Mouse (Mus musculus) embryo, embryonic 10.5 days (tissue): ENCODE data around the gene Zfp423.

Source experiments
- DNase-seq: peaks from one replicate; pipeline ENCODE4 v3.0.0-alpha.2; 2015; ENCODE audit warnings: low spot score

Gene Zfp423

DNA sequence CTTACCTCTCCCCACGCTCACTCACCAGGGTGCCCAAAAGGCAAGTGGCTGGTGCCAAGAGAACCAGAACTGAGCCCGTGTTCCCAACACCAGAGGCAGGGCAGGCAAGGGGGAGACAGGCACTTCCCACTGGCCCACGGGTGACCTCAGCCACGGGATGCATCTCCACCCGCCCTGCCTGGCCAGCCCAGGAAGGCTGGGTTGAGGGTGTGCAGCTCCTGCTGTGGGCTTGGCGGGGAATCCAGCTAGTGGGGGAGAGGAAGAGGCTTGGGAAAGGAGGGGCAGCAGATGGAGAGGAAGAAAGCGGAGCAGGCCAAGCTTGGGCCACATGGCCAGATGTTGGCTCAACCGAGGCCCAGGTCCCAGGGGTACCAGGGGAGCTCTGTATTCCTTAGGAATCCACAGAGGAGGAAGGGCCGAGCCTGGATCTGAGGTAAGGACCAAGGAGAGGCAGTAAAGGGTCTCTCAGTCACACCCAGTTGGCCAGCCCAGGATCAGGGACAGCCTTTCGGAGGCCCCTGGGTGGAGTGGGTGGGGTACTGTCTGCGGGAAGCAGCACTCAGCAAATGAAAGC lies 155.0 kb downstream of the Zfp423 start:
- peak; percentile 23 for DNase-seq

DNA sequence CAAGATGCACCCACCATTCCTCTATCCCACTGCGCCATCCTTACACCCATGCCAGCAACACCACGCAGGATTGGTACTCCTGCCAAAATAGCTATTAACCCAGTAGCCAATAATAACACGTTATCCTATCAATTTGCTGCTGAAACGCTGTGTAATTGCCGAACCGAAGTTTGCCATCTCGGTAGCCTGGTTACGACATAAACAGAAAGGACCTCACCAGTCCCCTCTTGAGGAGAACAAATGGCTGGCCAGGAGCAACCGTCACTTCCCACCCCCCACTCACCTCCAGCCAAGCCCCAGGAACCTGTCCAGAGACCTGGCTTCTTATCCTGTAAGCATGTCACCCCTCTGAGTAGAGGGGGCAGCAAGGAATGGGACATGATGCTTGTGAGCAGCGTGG lies 156.0 kb downstream of the Zfp423 start:
- DNase-seq: no peak

DNA sequence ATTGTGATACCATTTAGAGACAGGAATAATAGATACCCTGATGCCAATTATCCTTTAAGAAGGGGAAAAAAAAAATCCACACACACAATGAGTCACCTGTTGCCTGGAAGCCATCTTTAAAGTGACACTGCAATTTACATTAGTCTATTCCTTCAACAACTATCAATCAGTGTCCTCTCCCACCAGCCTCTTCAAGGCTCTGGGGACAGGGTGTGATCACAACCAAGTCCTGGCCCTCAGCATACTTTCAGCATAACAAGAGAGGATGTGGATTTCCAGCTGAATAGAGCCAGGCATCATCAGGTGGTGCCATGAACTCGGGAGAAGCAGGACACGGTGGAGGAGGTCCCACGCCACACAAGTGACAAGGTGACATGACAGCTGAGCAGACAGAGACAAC lies 156.8 kb downstream of the Zfp423 start:
- no peak for DNase-seq

DNA sequence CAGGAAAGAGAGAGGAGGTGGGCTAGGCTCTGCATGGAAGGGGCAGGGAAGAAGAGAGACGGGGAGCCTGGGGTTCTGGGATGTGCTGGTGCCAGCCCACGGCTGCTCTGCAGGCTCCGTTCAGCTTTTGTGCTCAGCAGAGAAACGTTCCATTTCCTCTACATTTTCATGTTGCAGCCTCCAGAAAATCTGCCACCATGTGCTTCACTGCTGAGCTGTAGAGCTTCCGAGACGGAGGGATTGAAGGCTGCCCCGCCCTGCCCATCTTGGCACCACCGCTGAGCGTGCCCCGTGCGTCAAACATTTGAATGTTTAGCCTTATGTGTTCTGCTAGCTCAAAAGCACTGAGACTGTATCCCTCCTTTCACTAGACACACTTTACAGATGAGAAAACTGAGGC lies 159.3 kb downstream of the Zfp423 start:
- no peak for DNase-seq

DNA sequence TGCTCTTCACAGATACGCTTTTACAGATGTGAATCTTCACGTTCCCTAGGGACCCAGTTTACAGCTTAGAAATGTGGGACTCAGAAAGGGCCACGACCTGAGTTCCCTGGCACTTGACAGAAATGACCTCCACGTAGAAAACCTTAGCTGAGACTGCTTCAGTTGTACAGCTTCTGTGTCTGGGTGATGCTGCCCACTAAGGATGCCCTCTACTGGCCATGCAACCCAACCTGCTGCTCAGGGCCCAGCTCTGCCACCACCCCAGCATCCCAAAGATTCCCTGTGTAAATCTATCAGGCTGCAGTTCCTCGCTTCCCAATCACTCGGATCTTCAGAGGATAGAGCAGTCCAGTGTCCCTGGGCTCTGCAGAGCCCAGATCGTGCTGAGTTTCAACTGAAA lies 163.2 kb downstream of the Zfp423 start:
- peak; percentile 21 for DNase-seq

DNA sequence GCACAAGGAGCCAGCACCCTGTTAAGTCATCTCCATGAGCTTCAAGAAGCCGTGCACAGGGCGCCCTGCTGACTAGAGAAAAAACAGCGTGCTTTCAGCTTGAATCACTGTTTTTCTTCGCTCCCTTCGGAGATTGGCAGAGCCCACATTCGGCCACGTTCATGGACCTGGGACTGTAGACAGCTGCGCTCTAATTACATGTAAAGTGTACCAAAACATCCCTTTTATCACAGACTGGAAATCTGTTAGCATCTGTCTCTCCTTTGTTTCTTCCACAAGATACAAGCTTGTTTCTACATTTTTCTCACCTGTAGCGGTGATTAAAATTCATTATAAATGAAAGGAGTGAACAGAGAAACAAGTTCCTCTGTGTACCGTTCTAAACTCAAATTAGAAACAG lies 164.8 kb downstream of the Zfp423 start:
- DNase-seq: no peak

DNA sequence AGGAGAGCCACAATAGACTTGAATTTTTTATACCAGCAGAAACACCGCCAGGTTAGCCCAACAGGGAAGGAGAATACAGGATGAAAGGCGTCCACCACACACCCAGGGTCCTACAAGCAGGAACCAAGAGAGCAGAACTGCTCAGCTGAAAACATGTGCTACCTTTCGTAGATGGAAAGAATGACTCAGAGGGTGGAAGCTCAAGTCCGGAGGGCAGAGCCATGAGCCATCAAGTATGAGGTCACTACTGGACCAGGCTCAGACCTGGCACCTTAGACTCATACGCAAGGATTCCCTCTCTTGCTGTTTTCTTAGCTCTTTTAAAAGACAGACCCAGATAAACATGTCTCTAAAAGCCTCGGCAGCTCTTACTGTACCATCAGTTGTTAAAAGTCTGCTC lies 168.3 kb downstream of the Zfp423 start:
- no peak for DNase-seq

DNA sequence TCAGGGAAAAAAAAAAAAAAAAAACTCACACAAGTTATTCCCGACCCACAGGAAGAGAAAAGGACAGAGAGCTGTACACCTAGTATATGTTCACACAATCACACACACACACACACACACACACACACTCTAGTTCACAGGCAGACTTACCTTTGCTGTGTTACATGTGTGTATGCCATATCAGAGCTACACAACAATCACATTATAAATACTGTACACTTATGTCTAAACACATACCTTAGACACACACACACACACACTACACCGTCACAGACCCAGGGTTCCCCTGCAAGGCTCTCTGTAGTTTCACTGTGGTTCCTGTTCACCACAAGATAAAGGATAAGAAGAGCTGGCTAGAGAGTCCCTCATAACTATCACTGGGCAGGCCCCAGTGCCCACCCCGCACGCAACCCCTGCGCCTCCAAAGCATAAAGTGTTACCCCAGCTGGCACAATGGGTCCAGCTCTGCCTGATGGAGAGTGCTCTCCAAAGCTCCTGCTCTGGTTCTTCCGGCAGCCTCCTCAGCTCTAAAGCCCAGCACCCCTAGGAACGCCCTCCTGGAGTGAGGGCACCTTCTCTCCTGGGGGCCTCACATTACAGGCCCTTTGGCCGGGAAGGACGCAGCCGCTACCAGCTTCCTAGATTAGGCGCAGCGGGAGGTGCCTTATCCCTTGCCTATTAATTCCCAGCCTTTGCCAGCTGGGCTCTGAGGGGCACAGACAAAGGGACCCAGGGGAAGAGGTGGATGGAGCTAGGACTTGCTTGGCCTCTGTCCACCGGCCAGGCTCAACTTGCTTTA lies 174.6 kb downstream of the Zfp423 start:
- DNase-seq: no peak

DNA sequence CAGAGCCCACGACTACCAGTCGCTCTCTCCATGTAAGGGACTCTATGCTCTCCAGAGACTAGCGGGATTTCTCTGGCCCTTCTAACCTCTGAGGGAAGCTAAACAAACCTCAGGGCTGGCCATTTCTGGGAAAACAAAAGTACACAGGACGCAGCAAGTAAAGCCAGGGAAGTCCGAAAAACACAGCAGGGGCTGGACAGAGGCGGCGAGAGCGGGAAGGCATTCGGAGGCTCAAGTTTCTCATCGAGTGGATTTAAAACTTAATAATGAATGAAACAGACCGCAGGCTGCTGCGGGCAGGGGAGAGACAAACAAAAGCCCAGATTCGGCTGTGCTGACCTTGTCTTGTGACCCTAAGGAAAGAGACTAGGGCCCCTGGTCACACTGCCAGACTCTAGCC lies 175.2 kb downstream of the Zfp423 start:
- DNase-seq: peak; percentile 78

DNA sequence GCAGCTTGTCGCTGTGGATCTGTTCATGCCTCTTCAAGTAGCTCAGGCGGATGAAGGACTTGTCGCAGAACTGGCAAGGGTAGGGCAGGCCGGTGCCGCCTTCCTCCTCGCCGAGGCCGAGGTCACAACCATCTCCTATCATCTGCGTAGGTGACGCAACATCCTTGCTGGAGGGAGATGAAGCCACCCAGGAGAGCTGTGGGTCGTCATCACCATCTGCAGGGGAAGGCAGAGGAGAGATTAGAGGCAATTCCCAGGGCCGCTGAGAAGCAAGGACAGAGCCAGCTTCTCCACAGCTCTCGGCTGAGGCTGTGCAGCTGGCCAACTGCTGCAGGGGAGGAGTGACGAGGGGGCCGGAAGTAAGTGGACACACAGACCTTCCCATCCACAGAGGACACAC lies 176.2 kb downstream of the Zfp423 start:
- DNase-seq: no peak

DNA sequence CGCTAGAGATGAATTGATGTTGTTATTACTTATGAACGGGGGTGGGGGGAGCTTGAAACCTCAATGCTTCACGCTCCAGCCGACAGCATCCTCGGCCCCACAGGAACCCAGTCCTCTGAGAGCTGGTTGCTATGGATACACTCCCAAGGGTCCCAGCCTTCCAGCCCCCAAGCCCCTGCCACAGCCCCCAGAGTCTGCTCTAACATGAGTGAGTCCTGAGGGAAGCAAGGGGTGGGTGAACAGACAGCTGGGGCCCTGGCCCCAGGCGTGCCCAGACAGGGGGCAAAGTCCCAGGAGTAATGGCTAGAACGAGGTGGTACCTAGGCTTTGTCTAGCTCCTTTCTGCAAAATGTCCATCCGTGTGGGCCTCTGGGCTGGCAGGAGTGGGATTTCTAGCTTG lies 181.8 kb downstream of the Zfp423 start:
- no peak for DNase-seq

DNA sequence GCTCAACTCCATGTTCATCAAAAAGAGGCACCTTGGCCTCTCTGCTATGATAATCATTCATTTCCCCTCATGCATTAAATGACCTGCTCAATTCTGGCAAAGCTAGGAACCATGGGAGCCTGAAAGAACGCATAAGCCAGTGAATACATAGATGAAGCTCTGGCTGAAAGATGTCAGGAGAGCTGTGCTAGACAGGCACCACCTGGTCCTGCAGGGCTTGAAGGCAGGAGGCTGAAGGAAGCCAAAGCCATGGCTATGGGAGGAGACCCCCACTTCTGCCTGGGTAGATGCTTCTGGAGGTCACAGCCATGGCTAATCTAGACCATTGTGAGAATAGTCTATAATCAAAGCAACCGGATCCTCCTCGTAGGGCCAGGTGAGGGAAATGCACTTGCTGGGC lies 183.5 kb downstream of the Zfp423 start:
- DNase-seq: no peak

DNA sequence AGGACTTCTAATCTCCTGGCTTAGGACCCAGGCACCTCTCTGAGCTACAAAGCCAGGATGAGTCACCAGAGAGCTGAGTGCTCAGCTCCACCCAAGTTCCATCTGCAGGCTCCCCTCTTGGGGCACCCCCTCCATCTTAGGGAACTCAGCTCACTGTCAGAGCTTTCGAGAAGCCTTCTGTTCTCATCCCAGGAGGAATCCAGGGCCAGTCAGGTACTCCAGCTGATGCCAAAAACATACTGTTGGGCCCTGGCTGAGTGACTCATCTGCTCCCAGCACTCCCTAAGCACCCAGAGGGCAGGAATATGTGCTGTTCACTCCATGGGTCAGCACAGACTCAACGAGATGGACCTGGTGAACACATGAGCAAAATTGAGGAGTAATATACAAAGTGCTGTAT lies 184.4 kb downstream of the Zfp423 start:
- no peak for DNase-seq

DNA sequence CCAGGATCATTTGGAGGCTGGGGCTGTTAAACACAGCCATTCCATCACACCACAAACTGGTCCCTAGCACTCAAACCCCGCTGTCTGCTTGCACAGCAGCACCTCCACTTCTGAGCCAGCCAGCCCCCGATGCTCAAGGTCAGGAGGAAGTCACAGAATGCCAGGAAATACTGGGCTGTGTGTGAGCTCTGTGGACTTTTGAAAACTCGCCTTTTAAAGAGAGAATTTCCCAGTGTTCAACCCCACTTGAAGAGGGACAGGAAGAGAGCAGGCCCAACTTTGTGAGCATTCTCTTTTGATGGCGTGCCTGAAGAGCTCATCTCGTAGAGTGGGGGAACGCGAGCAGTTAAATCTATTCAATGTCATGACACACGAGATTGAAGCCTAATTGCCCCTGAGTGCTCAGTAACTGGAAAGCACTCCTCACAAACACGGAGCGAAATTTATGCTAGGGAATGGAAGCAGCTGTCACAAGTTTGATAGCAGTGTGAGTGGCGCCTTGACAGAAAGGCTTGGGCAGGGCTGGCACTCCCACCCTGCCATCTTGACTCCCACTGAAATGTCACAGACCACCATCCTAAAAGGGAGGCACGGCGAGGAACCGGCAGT lies 186.4 kb downstream of the Zfp423 start:
- DNase-seq: no peak

DNA sequence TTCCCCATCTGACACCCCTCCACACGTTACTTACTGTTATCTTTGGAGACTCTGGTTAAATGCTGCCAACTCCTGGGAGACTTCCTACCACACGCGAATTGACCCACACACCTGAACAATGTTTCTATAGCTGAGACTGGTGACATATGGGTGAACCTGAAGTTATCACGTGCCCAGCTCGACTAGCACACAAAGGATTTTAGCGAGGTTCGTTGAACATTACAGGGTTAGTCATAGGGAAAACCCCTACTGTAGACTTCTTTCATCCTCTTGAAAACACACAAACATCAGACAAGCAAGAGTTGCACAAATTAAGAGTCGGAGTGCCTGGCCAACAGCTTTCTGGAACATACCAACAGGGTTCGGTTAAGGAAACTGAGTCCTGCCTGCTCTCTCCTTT lies 191.5 kb downstream of the Zfp423 start:
- DNase-seq: no peak

DNA sequence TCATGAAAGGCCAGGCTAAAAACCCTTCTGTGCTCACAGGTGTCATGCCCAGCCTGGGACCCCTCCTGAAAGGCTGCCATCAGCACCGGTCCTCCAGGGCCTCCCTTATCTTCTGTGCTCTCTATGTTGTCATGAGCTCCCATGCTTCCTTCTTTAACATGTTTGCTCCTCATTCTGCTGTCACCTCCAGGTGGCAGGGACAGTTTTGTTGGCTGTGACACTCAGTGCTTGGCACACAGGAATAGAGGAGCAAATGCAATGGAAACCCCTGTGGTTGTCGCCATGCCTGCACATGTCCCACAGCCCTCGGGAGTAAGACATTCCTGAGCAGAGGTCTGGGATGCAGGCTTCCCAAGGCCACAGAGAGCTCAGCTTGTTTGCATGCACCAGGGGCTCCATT lies 194.1 kb downstream of the Zfp423 start:
- no peak for DNase-seq

DNA sequence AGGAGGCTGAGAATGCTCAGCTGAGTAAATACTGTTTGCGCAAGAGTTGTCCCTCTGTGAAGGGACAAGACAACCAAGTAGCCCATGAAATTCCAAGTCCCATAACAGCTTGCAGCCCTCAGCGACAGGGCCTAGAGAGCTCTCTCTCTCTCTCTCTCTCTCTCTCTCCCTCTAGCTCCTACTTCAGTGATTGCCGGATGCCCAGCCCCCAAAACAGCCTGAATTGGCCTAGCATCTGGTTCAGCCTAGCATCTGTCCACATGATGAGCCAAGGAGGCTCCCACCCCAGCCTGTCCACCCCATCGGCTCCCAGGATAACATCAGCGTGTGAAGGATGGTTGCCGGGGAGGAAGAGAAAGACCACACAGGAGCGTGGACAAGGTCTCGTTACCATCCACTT lies 200.6 kb downstream of the Zfp423 start:
- peak; percentile 35 for DNase-seq

DNA sequence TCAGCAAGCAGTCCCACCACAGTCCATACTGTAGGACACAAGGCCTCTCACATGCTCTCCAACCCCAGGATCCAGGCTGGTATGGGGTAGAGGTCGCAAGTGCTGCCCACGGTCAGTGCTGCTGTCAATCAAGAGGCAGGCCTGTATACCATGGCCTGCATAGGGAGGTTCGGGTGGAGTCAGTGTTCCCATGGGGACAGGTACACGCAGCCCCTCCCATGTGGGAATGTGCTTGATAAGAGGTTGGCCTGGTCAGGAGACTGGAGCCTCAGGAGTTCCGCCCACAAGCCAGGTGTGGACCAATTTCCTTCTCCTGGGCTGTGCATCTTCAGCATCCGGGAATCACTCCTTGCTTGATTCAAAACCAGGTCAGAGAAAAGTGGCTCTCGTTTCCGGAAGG lies 204.5 kb downstream of the Zfp423 start:
- no peak for DNase-seq

DNA sequence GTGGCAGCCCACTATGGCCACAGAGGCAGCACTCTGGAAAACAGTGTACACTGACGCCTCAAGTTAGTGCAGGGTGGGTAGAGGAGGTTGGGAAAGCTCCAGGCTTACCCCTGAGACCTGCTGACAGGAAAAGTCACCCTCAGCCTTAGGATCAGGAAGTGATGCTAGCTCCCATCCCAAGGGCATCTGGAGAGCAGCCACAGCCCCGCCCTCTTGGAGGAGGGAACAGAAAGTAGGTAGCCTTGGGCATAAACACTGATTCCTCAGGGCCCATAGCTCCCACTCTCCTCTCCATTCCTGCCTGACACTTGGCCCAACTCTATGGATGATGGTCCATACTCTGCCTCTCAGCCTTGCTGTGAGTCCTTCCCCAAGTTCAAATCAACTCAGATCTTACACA lies 205.8 kb downstream of the Zfp423 start:
- DNase-seq: no peak

DNA sequence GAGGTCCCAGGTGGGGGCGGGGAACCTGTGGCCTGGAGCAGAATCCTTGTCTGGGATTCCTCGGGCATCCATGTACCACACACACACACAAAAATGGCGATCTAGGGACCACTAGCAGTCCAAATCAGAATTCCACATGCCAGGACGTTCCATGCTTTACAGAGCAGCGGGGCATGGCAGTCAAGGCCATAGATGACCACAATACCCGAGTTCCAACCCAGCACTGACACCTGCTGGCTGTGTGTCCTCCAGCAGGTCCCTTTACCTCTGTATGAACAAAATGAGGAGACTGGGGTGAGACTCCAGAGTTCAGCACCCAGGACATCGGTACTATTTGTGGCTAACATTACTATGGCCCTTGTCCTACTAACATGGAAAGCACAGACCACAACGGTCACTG lies 206.2 kb downstream of the Zfp423 start:
- peak; percentile 56 for DNase-seq

DNA sequence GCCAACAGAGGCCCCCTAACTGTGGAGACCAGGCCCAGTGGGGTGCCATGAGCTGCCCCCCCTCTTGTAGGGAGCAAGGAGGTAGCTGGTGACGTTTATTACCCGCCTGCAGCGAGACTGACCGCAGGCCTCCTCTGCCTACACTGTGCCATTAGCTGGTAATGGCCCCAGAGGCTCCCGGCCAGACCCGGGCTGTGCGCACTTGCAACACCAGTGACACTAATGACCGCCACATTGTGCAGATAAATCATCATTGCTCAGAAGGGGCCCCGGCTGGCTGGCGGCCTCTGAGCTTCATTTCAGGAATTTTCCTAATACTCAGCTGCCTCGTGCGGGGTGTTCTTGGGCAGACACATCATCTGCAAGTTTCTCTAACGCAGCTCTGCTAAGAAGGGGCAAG lies 206.7 kb downstream of the Zfp423 start:
- DNase-seq: peak; percentile 61

DNA sequence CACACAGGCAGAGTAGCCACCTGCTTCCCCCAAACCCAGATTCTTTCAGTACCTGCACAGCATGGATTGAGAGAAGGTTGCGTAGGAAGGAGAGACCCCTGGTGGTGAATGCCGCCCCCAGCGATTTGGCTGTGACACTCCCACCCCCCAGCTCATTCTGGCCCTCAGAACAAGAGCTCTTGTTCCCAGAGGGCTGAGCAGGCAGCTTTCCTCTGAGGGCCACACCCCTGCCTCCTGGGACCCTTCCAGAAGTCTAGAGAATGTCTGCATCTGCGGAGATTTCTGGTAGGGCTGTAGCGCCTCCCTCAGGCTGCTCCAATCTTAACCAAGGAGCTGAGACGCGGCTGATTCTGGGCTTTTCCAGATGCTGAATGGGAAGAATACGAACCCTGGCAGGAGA lies 211.8 kb downstream of the Zfp423 start:
- DNase-seq: peak; percentile 65

DNA sequence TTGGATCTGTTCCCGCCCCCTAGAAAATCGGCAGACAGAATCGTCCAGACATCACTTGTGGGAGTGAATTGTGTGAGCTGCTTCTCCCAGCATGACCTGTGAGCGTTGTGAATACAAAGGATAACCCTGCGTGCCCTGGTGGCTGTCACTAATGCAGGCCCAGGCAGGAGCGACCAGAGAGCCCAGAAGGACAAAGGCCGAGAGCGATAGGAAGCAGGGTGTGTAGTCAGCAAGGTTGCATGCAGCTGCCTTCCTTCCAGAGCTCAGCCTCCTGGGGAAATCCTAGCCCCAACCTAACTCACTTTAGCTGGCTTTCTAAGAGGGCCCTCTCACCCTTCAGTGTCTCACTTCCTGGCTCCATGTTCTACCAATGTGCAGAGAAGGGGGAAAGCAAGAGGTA lies 212.3 kb downstream of the Zfp423 start:
- peak; percentile 58 for DNase-seq

DNA sequence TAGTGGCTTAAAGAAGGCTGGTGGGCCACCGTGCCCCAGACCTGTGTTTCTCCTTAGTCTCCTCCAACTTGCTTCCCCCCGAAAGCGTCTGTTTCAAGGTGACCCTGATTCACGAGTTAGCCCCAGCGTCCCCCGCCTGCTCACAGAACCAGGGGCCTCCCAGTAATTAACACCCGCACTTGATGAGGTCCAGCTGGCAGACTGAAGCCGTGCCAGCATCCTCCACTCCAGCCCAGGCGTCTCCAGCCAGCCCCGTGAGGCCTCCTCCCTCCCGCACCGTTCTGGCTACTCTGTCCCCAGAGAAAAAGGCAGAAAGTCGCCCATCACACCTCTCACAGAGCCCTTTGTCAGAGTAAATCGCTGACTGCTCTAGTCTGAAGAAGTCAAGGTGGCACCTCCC lies 213.3 kb downstream of the Zfp423 start:
- no peak for DNase-seq
